Mouse (Mus musculus) Patski (cell line): Measurements from ENCODE around the gene Scamp5. TPM values are rescaled to one million over a fixed set of nuclear protein-coding genes. Genes with fewer than 3 reads are reported as not detected.

Experiments used
- ATAC-seq: fragments of 100-300 bp; one replicate; pipeline ENCODE4 v1.8.0; 2021
- CTCF ChIA-PET: fragments of 350-600 bp; sonication (Branson Sonifier 250); formaldehyde crosslinking; loops from one replicate; lab custom pipeline; 2022; ENCODE audit warnings: inconsistent platforms; lab: Charles Lee
- POLR2A ChIA-PET: fragments of 350-600 bp; sonication (Branson Sonifier 250); formaldehyde crosslinking; loops from one replicate; lab custom pipeline; 2022; ENCODE audit warnings: antibody characterized with exemption, inconsistent platforms; lab: Charles Lee
- DNase-seq: peaks from one replicate; pipeline ENCODE4 v3.0.0-alpha.2; 2011; ENCODE audit warnings: low read depth, low spot score
- H3K27me3 ChIP-seq: fragments of 371-371 bp; one replicate; pipeline ENCODE4 v1.5.1; 2021
- CTCF ChIP-seq: fragments of 100-300 bp; IDR thresholded peaks from one replicate; pipeline ENCODE4 v1.5.1; 2021
- in situ Hi-C: fragments of 300-500 bp; cut with MboI; formaldehyde crosslinking; loops from 3 replicates; pipeline ENCODE4 v1.11.1; 2018; ENCODE audit warnings: low pct_unique_long_range_greater_than_20kb, mixed read lengths
- polyA plus RNA-seq: library from polyadenylated mRNA; unstranded; gene quantifications from one replicate; pipeline ENCODE4 v1.2.3, GENCODE M21; 2021

The Scamp5 gene
- polyA plus RNA-seq, 1 experiment from 2014 or later = 73.0 TPM

GRCm38 (mm10) chr9:57398773-57399172 is 69.1 kb downstream of the Scamp5 start:
- ATAC-seq (no peak), DNase-seq (no peak)
- no peak for TF ChIP-seq CTCF
- H3K27me3 ChIP-seq = no peaks in the 10 kb centered on the region
- CTCF ChIA-PET = interaction anchor here (1.3 kb wide), 1 partner anchor 17 kb away, joined by 3 read pairs; no protein-coding TSS in a partner anchor
- POLR2A ChIA-PET = no interaction called here
- in situ Hi-C loops = no loop called here

GRCm38 (mm10) chr9:57392892-57393291 is 75.0 kb downstream of the Scamp5 start:
- no peaks in the 10 kb centered on the region for H3K27me3 ChIP-seq
- POLR2A ChIA-PET = no interaction called here
- CTCF ChIA-PET = no interaction called here
- in situ Hi-C loops = no loop called here
- no peak for DNase-seq
- no peak for ATAC-seq
- no peak for TF ChIP-seq CTCF

Other genes starting within 250 kb of the Scamp5 start
- gene Trcg1, start 231.5 kb downstream of the Scamp5 start, polyA plus RNA-seq = not detected
- gene 1700017B05Rik, start 205.4 kb downstream of the Scamp5 start, polyA plus RNA-seq = 38.2 TPM
- gene Ppcdc, start 27.9 kb downstream of the Scamp5 start, polyA plus RNA-seq = 35.2 TPM
- 0.39 TPM for gene Rpp25, start 36.0 kb upstream of the Scamp5 start, polyA plus RNA-seq
- 1,082 TPM for gene Cox5a, start 53.2 kb upstream of the Scamp5 start, polyA plus RNA-seq
- gene Fam219b, start 69.5 kb upstream of the Scamp5 start, polyA plus RNA-seq = 10.2 TPM
- 39.1 TPM for gene Mpi, start 84.7 kb upstream of the Scamp5 start, polyA plus RNA-seq
- gene Scamp2, start 92.9 kb upstream of the Scamp5 start, polyA plus RNA-seq = 60.2 TPM
- gene Ulk3, start 121.4 kb upstream of the Scamp5 start, polyA plus RNA-seq = 30.7 TPM
- 0.72 TPM for gene Cplx3, start 138.2 kb upstream of the Scamp5 start, polyA plus RNA-seq
- gene Lman1l, start 152.7 kb upstream of the Scamp5 start, polyA plus RNA-seq = 0.09 TPM
- 117 TPM for gene Csk, start 185.6 kb upstream of the Scamp5 start, polyA plus RNA-seq
- not detected for gene Cyp1a2, start 215.6 kb upstream of the Scamp5 start, polyA plus RNA-seq
- not detected for gene Cyp1a1, start 219.9 kb upstream of the Scamp5 start, polyA plus RNA-seq
- 14.3 TPM for gene Edc3, start 240.5 kb upstream of the Scamp5 start, polyA plus RNA-seq